Mouse (Mus musculus) myocyte (in vitro differentiated cells): ENCODE results near the gene Glra4. TPM values are rescaled to one million over a fixed set of nuclear protein-coding genes. Genes with fewer than 3 reads are reported as not detected.
A peak's percentile ranks its signal among the peaks of the same experiment; 100 is the strongest.

Source experiments
- H3K27me3 ChIP-seq: one replicate; pipeline ENCODE4 v1.6.1; 2011; ENCODE audit not compliant: control insufficient read depth, insufficient read depth, insufficient read length
- H3K36me3 ChIP-seq: one replicate; pipeline ENCODE4 v1.6.1; 2011; ENCODE audit not compliant: control insufficient read depth, insufficient read depth
- H3K4me2 ChIP-seq: one replicate; pipeline ENCODE4 v1.6.1; 2011; ENCODE audit warnings: low read depth, control low read depth
- H3K4me3 ChIP-seq: one replicate; pipeline ENCODE4 v1.5.1; 2011; ENCODE audit warnings: mild to moderate bottlenecking, control low read depth, moderate library complexity
- H3K79me2 ChIP-seq: one replicate; pipeline ENCODE4 v1.6.1; 2011; ENCODE audit not compliant: control insufficient read depth, insufficient read depth
- H3ac ChIP-seq: one replicate; pipeline ENCODE4 v1.6.1; 2011; ENCODE audit not compliant: control insufficient read depth, insufficient read length
- CEBPB ChIP-seq: IDR thresholded peaks from 2 replicates; pipeline ENCODE4 v1.6.1; 2011; ENCODE audit warnings: mild to moderate bottlenecking, moderate library complexity; ENCODE audit not compliant: poor library complexity, insufficient read depth, severe bottlenecking
- E2F4 ChIP-seq: IDR thresholded peaks from one replicate; pipeline ENCODE4 v1.6.1; 2011; ENCODE audit warnings: mild to moderate bottlenecking, control low read depth, moderate library complexity; ENCODE audit not compliant: insufficient read depth
- MAX ChIP-seq: IDR thresholded peaks from one replicate; pipeline ENCODE4 v1.6.1; 2011; ENCODE audit warnings: low read depth, mild to moderate bottlenecking, control low read depth
- MYOD1 ChIP-seq, 3 experiments: IDR thresholded peaks; one replicate each; pipeline ENCODE4 v1.6.1; 2011; ENCODE audit warnings: control low read depth in 2 of 3, low read depth in 2 of 3, mild to moderate bottlenecking in 2 of 3, moderate library complexity in 1 of 3; ENCODE audit not compliant: insufficient read length in 2 of 3, control insufficient read depth in 1 of 3
- MYOG ChIP-seq, 3 experiments: IDR thresholded peaks; one replicate each; pipeline ENCODE4 v1.6.1; 2011; ENCODE audit warnings: control low read depth in 2 of 3, low read depth in 2 of 3, mild to moderate bottlenecking in 2 of 3; ENCODE audit not compliant: insufficient read length in 2 of 3, control insufficient read depth in 1 of 3, insufficient read depth in 1 of 3
- POLR2A ChIP-seq: IDR thresholded peaks from one replicate; pipeline ENCODE4 v1.6.1; 2011; ENCODE audit warnings: low read depth, mild to moderate bottlenecking, control low read depth, moderate library complexity; ENCODE audit not compliant: insufficient read length
- POLR2AphosphoS2 ChIP-seq: IDR thresholded peaks from one replicate; pipeline ENCODE4 v1.6.1; 2011; ENCODE audit warnings: low read depth, control low read depth; ENCODE audit not compliant: insufficient read length
- REST ChIP-seq: IDR thresholded peaks from one replicate; pipeline ENCODE4 v1.6.1; 2011; ENCODE audit warnings: mild to moderate bottlenecking, control low read depth, moderate library complexity; ENCODE audit not compliant: insufficient read depth, insufficient read length
- SRF ChIP-seq: IDR thresholded peaks from one replicate; pipeline ENCODE4 v1.6.1; 2011; ENCODE audit warnings: low read depth; ENCODE audit not compliant: control insufficient read depth, insufficient read length
- TCF12 ChIP-seq: IDR thresholded peaks from one replicate; pipeline ENCODE4 v1.6.1; 2011; ENCODE audit warnings: mild to moderate bottlenecking, control low read depth; ENCODE audit not compliant: poor library complexity, insufficient read depth, severe bottlenecking
- TCF3 ChIP-seq: IDR thresholded peaks from one replicate; pipeline ENCODE4 v1.6.1; 2011; ENCODE audit warnings: low read depth, control low read depth; ENCODE audit not compliant: insufficient read length
- USF1 ChIP-seq: IDR thresholded peaks from one replicate; pipeline ENCODE4 v1.6.1; 2011; ENCODE audit warnings: low read depth, mild to moderate bottlenecking, control low read depth, moderate library complexity
- polyA plus RNA-seq: library from polyadenylated mRNA; unstranded; fragments of >200 nt; fragmentation: generic; extraction: Trizol; gene quantifications from one replicate; pipeline ENCODE4 v1.2.1, GENCODE M21; 2012; ENCODE audit warnings: missing spikeins

Gene Glra4
- polyA plus RNA-seq, 1 experiment = not detected

- TF ChIP-seq MYOD1 (IDR thresholded peaks at IDR 0.05; ENCODE audit: control insufficient read depth in 1 of 3, insufficient read length in 2 of 3, low read depth in 2 of 3) (no peak), POLR2AphosphoS2 (no peak), E2F4 (no peak), MAX (no peak), MYOG (IDR thresholded peaks at IDR 0.05; ENCODE audit: control insufficient read depth in 1 of 3, insufficient read depth in 1 of 3, insufficient read length in 2 of 3, low read depth in 2 of 3) (no peak), REST (no peak), CEBPB (no peak), USF1 (no peak), TCF12 (no peak)
Measured at GRCm38 (mm10) chrX:136742661-136743103, 37.3 kb downstream of the Glra4 start.

GRCm38 (mm10) chrX:136742241-136742640 is 37.7 kb downstream of the Glra4 start:
- TF ChIP-seq TCF3 (no peak), USF1 (no peak), MAX (no peak), CEBPB (no peak), E2F4 (no peak), POLR2AphosphoS2 (no peak), MYOD1 (IDR thresholded peaks at IDR 0.05; ENCODE audit: control insufficient read depth in 1 of 3, insufficient read length in 2 of 3, low read depth in 2 of 3) (no peak)
- Histone ChIP-seq H3ac (no peak overlapping the region), H3K4me3 (peak overlapping the region; percentile 78), H3K36me3 (peaks cover 16% of the 10 kb centered on the region), H3K27me3 (no peaks in the 10 kb centered on the region), H3K4me2 (peak overlapping the region; percentile 84), H3K79me2 (peaks cover 38% of the 10 kb centered on the region)

More at GRCm38 (mm10) chrX:136742661-136743103, 37.3 kb downstream of the Glra4 start:
- peak overlapping the region; percentile 84 for H3K4me2 ChIP-seq
- peaks cover 33% of the 10 kb centered on the region for H3K79me2 ChIP-seq
- H3K36me3 ChIP-seq = peaks cover 12% of the 10 kb centered on the region
- H3K4me3 ChIP-seq = peak overlapping the region; percentile 78
- no peak overlapping the region for H3ac ChIP-seq
- H3K27me3 ChIP-seq = no peaks in the 10 kb centered on the region

- Histone ChIP-seq H3K4me2 (peak overlapping the region; percentile 84), H3K4me3 (peak overlapping the region; percentile 78), H3K79me2 (peaks cover 43% of the 10 kb centered on the region), H3ac (no peak overlapping the region), H3K36me3 (peaks cover 16% of the 10 kb centered on the region), H3K27me3 (no peaks in the 10 kb centered on the region)
- TF ChIP-seq MAX (peak; percentile 7), CEBPB (peak; percentile 98), TCF3 (no peak), E2F4 (no peak), POLR2A (peak; percentile 92), TCF12 (no peak), POLR2AphosphoS2 (peak; percentile 82), MYOD1 (IDR thresholded peaks at IDR 0.05; ENCODE audit: control insufficient read depth in 1 of 3, insufficient read length in 2 of 3, low read depth in 2 of 3) (peak in 1 of 3 experiments; percentile 40), SRF (no peak), REST (no peak), MYOG (IDR thresholded peaks at IDR 0.05; ENCODE audit: control insufficient read depth in 1 of 3, insufficient read depth in 1 of 3, insufficient read length in 2 of 3, low read depth in 2 of 3) (peak in 1 of 3 experiments; percentile 43), USF1 (no peak)
Measured at GRCm38 (mm10) chrX:136741651-136742201, 38.2 kb downstream of the Glra4 start.

- Histone ChIP-seq H3K27me3 (no peaks in the 10 kb centered on the region), H3K79me2 (peaks cover 50% of the 10 kb centered on the region), H3K36me3 (peaks cover 22% of the 10 kb centered on the region), H3K4me2 (no peak overlapping the region), H3K4me3 (peak overlapping the region; percentile 78), H3ac (no peak overlapping the region)
- TF ChIP-seq POLR2AphosphoS2 (peak; percentile 84), USF1 (peak; percentile 71), POLR2A (peak; percentile 81), MYOG (IDR thresholded peaks at IDR 0.05; ENCODE audit: control insufficient read depth in 1 of 3, insufficient read depth in 1 of 3, insufficient read length in 2 of 3, low read depth in 2 of 3) (no peak)
Measured at GRCm38 (mm10) chrX:136740791-136741650, 38.9 kb downstream of the Glra4 start.
